Mouse (Mus musculus) duodenum, adult 2 months (tissue): ENCODE measurements around the gene Tmem120a. TPM values are rescaled to one million over a fixed set of nuclear protein-coding genes. Genes with fewer than 3 reads are reported as not detected.

ENCODE experiments used
- polyA plus RNA-seq: library from polyadenylated mRNA; depleted of rRNA; stranded (reverse); fragments of >200 nt; gene quantifications from 2 replicates; pipeline ENCODE4 v1.2.3, GENCODE M21; 2012; ENCODE audit warnings: low replicate concordance; rRNA removed

Tmem120a gene
- 127 and 351 TPM in 2 replicates for polyA plus RNA-seq

GRCm38 (mm10) chr5:135743741-135744609 lies at the start of gene Tmem120a:
TSS of gene Tmem120a (minus strand) at chr5:135744448.

GRCm38 (mm10) chr5:135778471-135779445 lies 34.5 kb upstream of the Tmem120a start, which contains the start of gene Mdh2:
TSS of gene Mdh2 (plus strand) at chr5:135778480.

GRCm38 (mm10) chr5:135777796-135778470 lies 33.7 kb upstream of the Tmem120a start, which contains the start of gene Styxl1:
TSS of gene Styxl1 (minus strand) at chr5:135778385.

Other genes with a start within 250 kb of the Tmem120a start
- gene Hip1, start 199.3 kb downstream of the Tmem120a start, polyA plus RNA-seq = 2.6 and 5.7 TPM in 2 replicates
- gene Ccl26, start 180.9 kb downstream of the Tmem120a start, polyA plus RNA-seq = not detected in 2 replicates
- gene Ccl24, start 171.4 kb downstream of the Tmem120a start, polyA plus RNA-seq = 4.2 TPM in 1 of 2 replicates, not detected in the other
- 15.8 and 18.3 TPM in 2 replicates for gene Rhbdd2, start 111.8 kb downstream of the Tmem120a start, polyA plus RNA-seq
- gene Por, start 74.4 kb downstream of the Tmem120a start, polyA plus RNA-seq = 171 and 307 TPM in 2 replicates
- 0.13 and 0.38 TPM in 2 replicates for gene Styxl1, start 33.9 kb upstream of the Tmem120a start, polyA plus RNA-seq
- 3,690 and 6,443 TPM in 2 replicates for gene Mdh2, start 34.0 kb upstream of the Tmem120a start, polyA plus RNA-seq
- gene Srrm3, start 62.4 kb upstream of the Tmem120a start, polyA plus RNA-seq = 0.50 and 0.92 TPM in 2 replicates
- gene Hspb1, start 143.5 kb upstream of the Tmem120a start, polyA plus RNA-seq = 120 and 146 TPM in 2 replicates
- 26.7 and 34.1 TPM in 2 replicates for gene Ywhag, start 190.2 kb upstream of the Tmem120a start, polyA plus RNA-seq
- 3.5 and 6.9 TPM in 2 replicates for gene Ssc4d, start 230.1 kb upstream of the Tmem120a start, polyA plus RNA-seq
- not detected in 2 replicates for gene Zp3, start 235.7 kb upstream of the Tmem120a start, polyA plus RNA-seq